Mouse (Mus musculus) cerebellum, postnatal 36 days (tissue): ENCODE results near the gene Ern1.

Experiments used
- DNase-seq, 2 experiments: peaks; one replicate each; pipeline ENCODE4 v3.0.0; 2021 to 2022; ENCODE audit warnings: mixed read lengths in 2 of 2

The Ern1 gene

DNA sequence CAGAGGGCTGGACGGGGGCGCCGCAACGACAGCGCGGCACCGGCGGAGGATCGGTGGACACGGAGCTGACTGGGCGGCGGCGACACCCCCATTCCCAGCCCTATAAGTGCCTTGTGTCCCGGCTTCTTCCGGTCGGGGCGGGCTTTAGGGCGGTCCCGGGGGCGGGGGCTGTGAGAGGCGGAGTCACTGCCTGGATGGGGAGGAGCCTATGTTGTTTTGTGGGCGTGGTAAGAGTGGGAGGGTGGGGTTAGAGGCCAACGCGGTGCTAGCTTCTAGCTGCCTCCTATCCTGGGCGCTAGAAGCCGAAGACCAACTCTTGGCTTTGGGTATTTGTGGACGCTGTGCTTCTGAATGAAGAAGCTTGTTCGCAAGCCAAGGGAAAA lies at the start of gene Ern1:
Ern1 (minus strand) TSS at position 120 of the 383 bp plus-strand sequence.
- DNase-seq: peak; percentile 93 to 96

GRCm38 (mm10) chr11:106536253-106536912 lies 48.7 kb upstream of the Ern1 start:
- no peak for DNase-seq

DNA sequence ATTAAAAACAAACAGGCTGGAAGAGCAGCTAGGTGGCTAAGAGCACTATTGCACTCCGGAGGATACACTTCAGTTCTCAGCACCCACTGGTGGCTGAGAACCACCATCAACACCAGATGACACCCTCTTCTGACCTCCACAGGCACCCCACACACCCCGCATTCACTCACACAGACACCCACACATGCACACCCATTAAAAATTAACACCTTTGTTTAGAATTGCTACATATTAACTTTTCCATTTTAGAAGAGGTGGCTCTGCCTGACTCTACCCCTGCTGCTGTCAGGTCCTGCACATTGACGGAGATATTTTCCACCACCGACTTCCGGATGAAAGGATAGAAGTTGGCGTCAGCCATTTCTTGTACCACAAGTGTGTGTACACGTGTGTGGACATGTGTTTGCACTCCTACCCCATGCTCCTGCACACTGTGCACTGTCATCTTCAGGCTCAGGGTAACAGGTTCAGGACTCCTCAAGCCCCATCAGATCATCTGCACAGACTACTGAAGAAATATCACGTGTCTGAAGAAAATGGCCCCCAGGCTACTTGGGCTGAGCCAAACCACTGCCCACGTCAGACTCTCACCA lies 48.1 kb upstream of the Ern1 start:
- DNase-seq: no peak

DNA sequence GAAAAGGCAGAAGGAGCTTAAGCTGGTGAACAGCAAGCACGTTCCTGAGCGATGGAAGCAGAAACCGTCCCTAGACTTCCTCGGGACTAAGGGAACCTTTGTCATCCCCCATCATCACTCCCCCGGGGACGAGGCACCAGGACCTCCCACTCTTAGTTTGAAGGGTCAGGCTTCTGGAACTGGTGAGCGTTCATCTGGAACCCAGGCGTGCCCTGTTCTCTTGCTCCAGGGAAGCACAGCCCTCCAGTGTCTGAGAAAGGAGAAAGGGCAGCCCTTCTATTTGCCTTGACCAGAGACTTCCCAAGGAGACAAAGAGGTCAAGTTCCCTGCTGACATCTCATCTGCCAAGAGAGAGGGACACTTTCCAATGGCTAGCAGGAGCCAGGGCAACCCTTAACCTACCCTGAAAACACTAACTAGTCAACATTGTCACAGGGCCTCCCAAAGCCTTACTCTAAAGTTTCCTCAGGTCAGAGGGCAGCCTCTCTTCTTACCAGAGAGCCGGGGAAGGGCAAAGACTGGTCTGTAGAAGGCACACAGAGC lies 44.7 kb upstream of the Ern1 start:
- no peak for DNase-seq

- DNase-seq: no peak
These were observed 42.1 kb upstream of the Ern1 start for GRCm38 (mm10) chr11:106529786-106530185.

DNA sequence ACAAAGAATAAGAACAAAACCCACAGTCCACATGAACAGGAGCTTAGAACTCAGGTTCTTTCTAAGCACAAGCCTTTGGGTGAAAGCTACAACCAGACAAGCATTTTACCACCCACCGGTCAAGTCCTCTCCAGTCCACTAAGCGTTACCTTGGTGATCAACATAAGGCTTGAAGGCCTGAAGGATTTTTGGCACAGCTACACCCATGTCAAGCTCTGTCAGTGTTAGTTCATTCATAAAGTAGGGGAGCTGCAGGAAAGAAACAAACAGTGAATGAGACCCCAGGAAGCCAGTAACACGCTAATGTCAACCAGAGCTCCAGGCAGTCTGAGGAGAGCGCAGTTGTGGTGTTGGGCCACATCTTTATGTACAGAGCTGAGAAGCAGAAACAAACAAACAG lies 41.5 kb upstream of the Ern1 start:
- no peak for DNase-seq

GRCm38 (mm10) chr11:106527926-106528325 lies 40.3 kb upstream of the Ern1 start:
- DNase-seq: no peak

GRCm38 (mm10) chr11:106527147-106527821 lies 39.6 kb upstream of the Ern1 start:
- DNase-seq: no peak

- DNase-seq: no peak
These were observed 34.9 kb upstream of the Ern1 start for GRCm38 (mm10) chr11:106522538-106522937.

DNA sequence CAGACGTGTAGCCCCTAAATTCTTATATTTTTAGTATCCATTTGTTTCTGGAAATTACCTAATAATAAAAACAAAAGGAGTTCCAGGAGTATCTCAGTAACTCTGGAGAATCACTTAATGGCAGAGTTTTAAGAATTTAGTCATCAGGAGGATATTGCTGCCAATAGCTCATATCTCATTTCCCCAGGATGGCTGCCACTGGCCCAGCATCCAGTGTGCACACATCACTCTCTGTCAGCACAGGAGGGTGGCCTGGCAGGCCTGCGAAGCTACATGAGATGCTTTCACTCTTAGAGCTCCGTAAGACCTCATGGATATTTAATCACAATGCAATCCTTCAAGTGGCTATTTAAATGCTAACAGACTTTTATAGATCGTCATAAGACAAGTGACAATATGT lies 34.0 kb upstream of the Ern1 start:
- no peak for DNase-seq

- no peak for DNase-seq
These were observed 32.8 kb upstream of the Ern1 start for GRCm38 (mm10) chr11:106520404-106520803.

DNA sequence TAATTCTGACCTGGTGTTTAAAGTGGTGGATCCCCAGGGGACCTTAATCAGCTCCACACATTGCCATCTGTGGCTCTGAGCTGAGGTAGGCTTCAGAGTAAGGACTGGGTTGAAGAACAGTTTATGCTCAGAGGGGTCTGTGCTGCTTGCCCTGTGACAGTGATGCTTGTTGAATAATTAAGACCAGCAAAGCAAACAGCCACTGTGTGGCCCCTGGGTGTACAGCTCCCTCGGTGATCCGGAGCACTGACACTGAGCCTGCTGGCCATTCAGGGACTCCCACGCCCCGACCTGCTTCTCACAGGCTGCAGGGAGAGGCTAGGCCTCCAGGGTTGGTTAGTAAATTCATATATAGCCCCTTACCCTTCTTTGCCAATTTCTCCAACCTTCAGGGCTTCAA lies 31.9 kb upstream of the Ern1 start:
- no peak for DNase-seq

DNA sequence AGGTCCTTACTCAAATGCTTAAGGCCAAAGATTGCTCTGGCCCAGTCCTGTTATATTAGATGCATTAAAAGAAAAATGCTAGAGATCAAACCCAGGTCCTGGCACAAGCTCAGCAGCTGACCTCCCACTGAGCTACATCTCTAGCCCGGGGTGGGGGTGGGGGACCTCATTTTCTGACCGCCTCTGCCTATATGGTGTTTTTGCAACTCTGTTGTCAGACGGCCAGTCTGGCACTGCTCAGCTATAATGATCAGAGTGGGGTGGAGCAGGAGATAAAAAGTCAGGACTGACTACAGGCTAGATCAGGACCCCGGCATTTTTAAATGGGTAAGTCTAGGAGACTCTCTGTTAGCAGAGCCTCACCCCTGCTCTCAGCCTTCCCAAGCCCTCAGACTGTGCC lies 30.7 kb upstream of the Ern1 start:
- DNase-seq: no peak

DNA sequence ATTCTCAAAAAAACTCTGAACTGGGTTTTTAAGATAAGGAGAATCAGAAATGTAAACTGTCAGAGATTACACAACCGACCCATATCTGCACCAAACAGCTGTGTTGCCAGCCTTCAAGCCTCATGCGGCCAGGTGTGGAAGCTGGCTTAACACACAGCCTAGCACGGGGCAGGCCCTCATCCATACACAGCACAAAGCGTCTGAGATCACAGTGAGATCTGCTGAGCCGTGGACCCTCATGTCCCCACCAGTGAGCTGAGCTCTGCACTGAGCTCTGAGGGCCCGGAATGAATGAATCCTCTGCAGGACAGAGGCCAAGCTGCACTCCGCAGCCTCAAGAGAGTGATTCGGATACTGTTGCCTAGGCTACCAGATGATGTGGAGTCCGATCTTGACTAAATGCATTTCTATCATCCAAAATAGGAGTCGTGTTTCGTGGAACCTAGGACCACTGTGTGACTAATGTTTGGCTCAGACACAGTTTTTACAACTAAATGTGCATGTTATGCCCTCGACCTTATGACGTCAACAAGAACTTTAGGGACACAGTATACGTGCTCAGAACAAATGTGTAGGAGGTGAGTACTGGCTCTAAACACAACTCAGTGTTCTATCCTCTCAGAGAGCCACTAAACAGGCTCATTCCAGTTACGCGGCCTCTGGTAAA lies 27.6 kb upstream of the Ern1 start:
- DNase-seq: no peak

DNA sequence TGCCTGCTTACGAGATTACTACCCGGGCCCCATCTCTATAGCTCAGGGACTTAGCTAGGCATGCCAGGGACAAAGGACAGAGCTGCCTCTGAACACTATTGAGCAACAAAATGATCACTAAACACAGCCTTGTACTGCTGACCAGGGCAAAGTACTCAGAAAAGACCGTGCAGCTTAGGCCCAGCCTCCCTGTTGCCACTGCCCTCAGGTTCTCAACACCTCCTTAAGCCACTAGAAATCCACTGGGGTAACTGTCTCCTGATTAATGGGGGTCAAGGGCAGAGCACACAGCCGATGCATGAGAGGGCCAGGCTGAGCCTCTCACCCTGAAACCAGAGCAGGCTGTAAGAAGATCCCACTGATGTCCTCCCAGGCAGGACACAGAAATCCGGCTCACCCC lies 26.8 kb upstream of the Ern1 start:
- no peak for DNase-seq

GRCm38 (mm10) chr11:106513166-106513565 lies 25.5 kb upstream of the Ern1 start:
- DNase-seq: peak; percentile 46 to 48

GRCm38 (mm10) chr11:106512006-106512390 lies 24.3 kb upstream of the Ern1 start:
- no peak for DNase-seq

DNA sequence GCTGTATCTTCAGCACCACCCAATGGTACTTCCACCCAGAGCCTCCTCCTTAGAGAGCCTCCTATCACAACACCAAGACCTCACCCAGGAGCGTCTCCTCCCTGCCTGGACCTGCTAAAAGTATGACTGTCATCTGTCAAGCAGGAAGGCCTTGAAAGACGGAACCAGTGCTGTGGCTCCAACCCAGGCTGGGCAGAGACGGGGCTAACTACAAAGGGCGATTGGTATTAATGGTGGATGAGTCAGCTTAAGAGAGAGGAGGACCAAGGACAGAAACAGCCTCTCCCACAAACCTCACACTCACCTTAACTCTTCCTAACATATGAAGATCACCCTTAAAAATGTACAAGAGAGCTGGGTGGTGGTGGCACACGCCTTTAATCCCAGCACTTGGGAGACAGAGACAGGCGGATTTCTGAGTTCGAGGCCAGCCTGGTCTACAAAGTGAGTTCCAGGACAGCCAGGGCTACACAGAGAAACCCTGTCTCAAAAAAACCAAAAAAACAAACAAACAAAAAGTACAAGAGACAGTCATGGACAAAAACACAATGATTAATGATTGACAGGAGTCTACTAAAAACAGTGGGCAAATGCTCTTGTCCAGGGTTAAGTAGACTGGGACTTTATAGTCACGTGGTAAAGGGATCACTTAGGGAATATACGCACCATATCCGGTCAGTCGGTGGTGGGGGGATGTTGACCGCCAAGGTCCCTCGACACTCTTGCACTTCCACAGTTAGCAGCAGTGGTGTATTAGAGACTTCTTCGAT lies 23.8 kb upstream of the Ern1 start:
- DNase-seq: no peak

DNA sequence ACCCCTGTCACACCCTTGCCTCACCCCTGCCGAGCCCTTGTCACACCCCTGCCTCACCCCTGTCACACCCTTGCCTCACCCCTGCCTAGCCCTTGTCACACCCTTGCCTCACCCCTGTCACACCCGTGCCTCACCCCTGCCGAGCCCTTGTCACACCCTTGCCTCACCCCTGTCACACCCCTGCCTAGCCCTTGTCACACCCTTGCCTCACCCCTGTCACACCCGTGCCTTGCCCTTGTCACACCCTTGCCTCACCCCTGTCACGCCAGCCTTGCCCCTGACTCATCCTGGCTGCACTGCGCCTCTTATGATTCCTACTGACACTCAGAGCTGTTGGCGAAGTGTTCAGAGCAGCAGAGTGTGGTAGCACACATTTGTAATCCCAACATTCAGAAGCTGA lies 20.0 kb upstream of the Ern1 start:
- no peak for DNase-seq

GRCm38 (mm10) chr11:106506211-106506610 lies 18.6 kb upstream of the Ern1 start:
- DNase-seq: no peak

DNA sequence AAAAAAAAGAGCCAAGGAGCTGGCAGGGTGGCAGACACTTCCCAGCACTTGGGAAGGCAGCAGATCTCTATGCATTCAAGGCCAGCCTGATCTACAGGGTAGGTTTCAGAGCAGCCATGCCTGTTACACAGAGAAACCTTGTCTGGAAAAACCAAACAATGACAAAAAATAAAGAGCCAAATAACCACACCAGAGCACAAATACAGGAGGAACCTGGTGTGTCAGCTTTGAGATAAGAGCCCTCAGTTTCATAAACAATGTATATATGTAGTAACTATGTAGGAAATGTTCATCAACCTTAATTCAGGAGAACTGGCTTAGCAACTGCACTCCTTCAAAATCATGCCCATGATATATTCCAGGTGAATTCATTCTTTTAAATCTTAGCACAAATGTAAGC lies 16.5 kb upstream of the Ern1 start:
- no peak for DNase-seq

DNA sequence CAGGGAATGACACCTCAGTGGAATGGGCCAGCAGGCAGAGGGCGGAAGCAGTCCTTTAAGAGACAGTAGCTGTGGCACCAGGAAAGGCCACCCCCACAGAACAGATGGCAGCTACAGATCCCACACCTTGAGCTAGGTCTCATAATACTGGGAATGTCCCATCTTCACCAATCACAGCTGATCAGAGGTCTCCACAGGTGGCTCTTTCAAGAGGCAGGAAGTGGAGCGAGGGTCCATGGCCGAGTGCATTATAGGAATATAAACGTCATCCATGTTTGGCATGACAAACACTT lies 15.7 kb upstream of the Ern1 start:
- peak in 1 of 2 experiments; percentile 14 for DNase-seq
